Mouse (Mus musculus) hindbrain, embryonic 10.5 days (tissue): Measurements from ENCODE around the gene Gm20916. TPM values are rescaled to one million over a fixed set of nuclear protein-coding genes. Genes with fewer than 3 reads are reported as not detected.
"Not testable (repeated sequence)": the region's sequence is repeated elsewhere in the genome, so short reads cannot be mapped to it uniquely, and the experiment has no call there.

Experiments used
- DNase-seq: peaks from one replicate; pipeline ENCODE4 v3.0.0-alpha.2; 2017; ENCODE audit warnings: low spot score
- H3K27ac ChIP-seq: fragments of 300-500 bp; sonication (generic); 2 replicates; pipeline ENCODE4 v1.5.1; 2016; ENCODE audit warnings: mild to moderate bottlenecking, moderate library complexity
- H3K27me3 ChIP-seq: fragments of 300-500 bp; sonication (generic); 2 replicates; pipeline ENCODE4 v1.6.1; 2016; ENCODE audit warnings: mild to moderate bottlenecking; ENCODE audit not compliant: poor library complexity, insufficient read depth, severe bottlenecking
- H3K36me3 ChIP-seq: fragments of 300-500 bp; sonication (generic); 2 replicates; pipeline ENCODE4 v1.6.1; 2016; ENCODE audit warnings: mild to moderate bottlenecking, moderate library complexity
- H3K4me1 ChIP-seq: fragments of 300-500 bp; sonication (generic); replicated peaks from 2 replicates; pipeline ENCODE4 v1.6.1; 2016; ENCODE audit warnings: mild to moderate bottlenecking
- H3K4me3 ChIP-seq: fragments of 300-500 bp; sonication (generic); 2 replicates; pipeline ENCODE4 v1.5.1; 2016; ENCODE audit warnings: mild to moderate bottlenecking, moderate library complexity
- H3K9me3 ChIP-seq: fragments of 300-500 bp; sonication (generic); 2 replicates; pipeline ENCODE4 v1.6.1; 2016; ENCODE audit warnings: mild to moderate bottlenecking, moderate library complexity
- WGBS: fragments of 180-500 bp; shearing (Covaris S2); methylation state at CpG from one replicate; pipeline ENCODE4 v1.1.7; 2016; 5-methylcytosine and 5-hydroxymethylcytosine counted together
- polyA plus RNA-seq: library from polyadenylated mRNA; unstranded; fragments of >200 nt; fragmentation: Nextera tagmentation; extraction: Ambion mirVana; gene quantifications from 2 replicates; pipeline ENCODE4 v1.2.1, GENCODE M21; 2016

The Gm20916 gene
- not detected in 2 replicates for polyA plus RNA-seq

- H3K9me3 ChIP-seq, H3K27ac ChIP-seq, H3K4me3 ChIP-seq, H3K27me3 ChIP-seq, DNase-seq, H3K36me3 ChIP-seq, H3K4me1 ChIP-seq: not testable (repeated sequence)
- WGBS, result no CpG with 5 or more reads among the region's 6 CpGs
These were observed at the start of gene Gm20916 for GRCm38 (mm10) chrY:79319265-79319664. Gene Gm20916, plus strand, starts transcription at chrY:79319565.

Other genes starting within 250 kb of the Gm20916 start
- gene Gm20917, start 168.4 kb upstream of the Gm20916 start, polyA plus RNA-seq, result not detected in 2 replicates